In the genomic region with DNA sequence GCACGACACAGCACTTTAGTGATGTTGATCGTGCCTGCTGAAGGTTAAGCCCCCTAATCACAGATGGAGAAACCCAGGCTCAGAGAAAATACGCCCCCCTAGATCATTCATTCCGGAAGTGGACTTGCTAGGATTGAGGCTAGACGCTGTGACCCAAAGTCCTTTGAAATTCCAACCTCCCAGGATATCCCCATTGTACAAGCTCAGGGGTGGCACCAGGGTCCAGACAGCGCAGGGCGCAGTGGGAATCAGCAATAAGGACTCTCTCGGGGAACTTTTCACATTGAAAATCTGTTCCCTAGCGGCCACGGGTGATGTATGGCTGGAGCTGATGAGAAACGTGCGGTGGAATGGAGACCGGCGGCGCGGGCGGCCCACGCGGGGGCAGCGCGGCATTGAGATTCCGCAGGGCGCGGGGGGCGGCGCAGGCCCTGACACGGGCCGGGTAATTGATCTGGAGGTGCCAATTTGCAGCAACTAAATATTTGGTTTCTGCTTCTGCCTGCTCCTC, we compare ENCODE assay signal across 8 mouse cellular contexts. TPM values are rescaled to one million over a fixed set of nuclear protein-coding genes. Genes with fewer than 3 reads are reported as not detected.
DNase-seq lines count a peak whose midpoint lies in the region; ATAC-seq and TF ChIP-seq lines count a peak whose summit lies in the region.

No protein-coding gene starts in this region.

- TF ChIP-seq CTCF in bone marrow macrophage, adult 2 months (IDR thresholded peaks at IDR 0.05; ENCODE audit: low read depth, low read length) = no peak

- H3K9ac ChIP-seq in hindbrain, embryonic 12.5 days = peak overlapping the region; percentile 46
- H3K9ac ChIP-seq in midbrain, embryonic 12.5 days (replicated peaks) = peak overlapping the region; percentile 44

- H3K36me3 ChIP-seq in heart, embryonic 10.5 days = peaks cover 10% of the 10 kb centered on the region
- H3K36me3 ChIP-seq in hindbrain, embryonic 12.5 days = peaks cover 10% of the 10 kb centered on the region
- H3K36me3 ChIP-seq in midbrain, embryonic 12.5 days = peaks cover 10% of the 10 kb centered on the region

- TF ChIP-seq POLR2A in bone marrow macrophage, adult 2 months (IDR thresholded peaks at IDR 0.05; ENCODE audit: borderline replicate concordance, low read depth, low read length) = no peak

- peak overlapping the region; percentile 59 for H3K4me2 ChIP-seq in hindbrain, embryonic 12.5 days (replicated peaks)
- peak overlapping the region; percentile 68 for H3K4me2 ChIP-seq in midbrain, embryonic 12.5 days (replicated peaks)

- H3K27me3 ChIP-seq in heart, embryonic 10.5 days (ENCODE audit: insufficient read depth, poor library complexity, severe bottlenecking) = peaks cover 65% of the 10 kb centered on the region
- H3K27me3 ChIP-seq in hindbrain, embryonic 12.5 days = peaks cover 50% of the 10 kb centered on the region
- H3K27me3 ChIP-seq in midbrain, embryonic 12.5 days = peaks cover 50% of the 10 kb centered on the region

- H3K4me3 ChIP-seq in heart, embryonic 10.5 days = peak overlapping the region; percentile 64
- peak overlapping the region; percentile 51 for H3K4me3 ChIP-seq in bone marrow macrophage, adult 2 months (ENCODE audit: insufficient read depth, low read length)
- H3K4me3 ChIP-seq in hindbrain, embryonic 12.5 days = peak overlapping the region; percentile 30
- H3K4me3 ChIP-seq in midbrain, embryonic 12.5 days = peak overlapping the region; percentile 36

- DNase-seq in heart, embryonic 10.5 days (ENCODE audit: low spot score) = no peak
- DNase-seq in heart, postnatal 36 days = no peak
- DNase-seq in gastrocnemius, postnatal 36 days = no peak

- no peaks in the 10 kb centered on the region for H3K9me3 ChIP-seq in heart, embryonic 10.5 days
- H3K9me3 ChIP-seq in hindbrain, embryonic 12.5 days (replicated peaks) = no peaks in the 10 kb centered on the region
- no peaks in the 10 kb centered on the region for H3K9me3 ChIP-seq in midbrain, embryonic 12.5 days

- WGBS in heart, embryonic 10.5 days = 5% methylated on average over 28 of the region's 28 CpGs
- 6% methylated on average over 28 of the region's 28 CpGs for whole genome bisulfite sequencing in hindbrain, embryonic 12.5 days
- WGBS in midbrain, embryonic 12.5 days = 6% methylated on average over 28 of the region's 28 CpGs

- intact Hi-C loops in heart, postnatal 36 days (cut with DNase I) = loop anchor here (5.0 kb wide), 1 partner anchor 217 kb away; no protein-coding TSS in a partner anchor
- intact Hi-C loops in gastrocnemius, postnatal 36 days (cut with DNase I) = no loop called here

- H3K27ac ChIP-seq in heart, embryonic 10.5 days = peak overlapping the region; percentile 72
- no peak overlapping the region for H3K27ac ChIP-seq in bone marrow macrophage, adult 2 months (ENCODE audit: insufficient read depth, low read depth, low read length)
- H3K27ac ChIP-seq in hindbrain, embryonic 12.5 days = no peak overlapping the region
- H3K27ac ChIP-seq in midbrain, embryonic 12.5 days (replicated peaks) = 0 out of 2 replicates have a peak overlapping the region, but pooled peaks have one; percentile 22

- H3K4me1 ChIP-seq in heart, embryonic 10.5 days = peaks cover 28% of the 10 kb centered on the region
- no peaks in the 10 kb centered on the region for H3K4me1 ChIP-seq in bone marrow macrophage, adult 2 months (ENCODE audit: control insufficient read depth, insufficient read depth, low read length)
- H3K4me1 ChIP-seq in hindbrain, embryonic 12.5 days = peaks cover 55% of the 10 kb centered on the region
- peaks cover 52% of the 10 kb centered on the region for H3K4me1 ChIP-seq in midbrain, embryonic 12.5 days

- no peak for ATAC-seq in hindbrain, embryonic 12.5 days (ENCODE audit: low FRiP score)
- ATAC-seq in midbrain, embryonic 12.5 days (ENCODE audit: low FRiP score, low read depth) = no peak
- no peak for ATAC-seq in megakaryocyte-erythroid progenitor cell, adult 5-6 weeks (replicated peaks; ENCODE audit: low FRiP score, low TSS enrichment, poor library complexity, severe bottlenecking)
- no peak for ATAC-seq in erythroblast, adult 5-6 weeks (replicated peaks; ENCODE audit: low FRiP score, poor library complexity, severe bottlenecking)

RNA-seq across cellular contexts. Expression of gene Nmt1, which starts 38.3 kb away (rescaled TPM):
- polyA plus RNA-seq in heart, embryonic 10.5 days (2016; fragmentation: Nextera tagmentation; extraction: Ambion mirVana) = 58.4 and 59.0 TPM in 2 replicates
- 10 to 100 TPM; 65.2 to 68.7 TPM for total RNA-seq in heart, postnatal 36 days (2021)
- polyA plus RNA-seq in bone marrow macrophage, adult 2 months (2012; ENCODE audit: insufficient read depth, insufficient read length, missing spikeins) = 69.2 and 82.6 TPM in 2 replicates
- polyA plus RNA-seq in hindbrain, embryonic 12.5 days (2016; fragmentation: Nextera tagmentation; extraction: Ambion mirVana) = 38.6 and 40.3 TPM in 2 replicates
- 41.3 and 44.8 TPM in 2 replicates for polyA plus RNA-seq in midbrain, embryonic 12.5 days (2016; fragmentation: Nextera tagmentation; extraction: Ambion mirVana)
- total RNA-seq in megakaryocyte-erythroid progenitor cell, adult 5-6 weeks (2014; fragmentation: Nextera tagmentation) = 33.2 and 36.9 TPM in 2 replicates
- 37.6 and 42.0 TPM in 2 replicates for total RNA-seq in megakaryocyte-erythroid progenitor cell, adult 5-6 weeks (2017)
- 10 to 100 TPM; 44.6 to 47.2 TPM for total RNA-seq in gastrocnemius, postnatal 36 days (2021)
- total RNA-seq in erythroblast, adult 5-6 weeks (2015; ENCODE audit: low replicate concordance) = 17.8 and 31.3 TPM in 2 replicates
- 16.9 and 17.3 TPM in 2 replicates for total RNA-seq in erythroblast, adult 5-6 weeks (2017; ENCODE audit: low replicate concordance)

RNA-seq across cellular contexts. Expression of gene Dcakd, which starts 38.4 kb away (rescaled TPM):
- polyA plus RNA-seq in heart, embryonic 10.5 days (2016; fragmentation: Nextera tagmentation; extraction: Ambion mirVana) = 113 and 137 TPM in 2 replicates
- 10 to 100 TPM; 70.4 to 81.3 TPM for total RNA-seq in heart, postnatal 36 days (2021)
- 40.9 and 43.2 TPM in 2 replicates for polyA plus RNA-seq in bone marrow macrophage, adult 2 months (2012; ENCODE audit: insufficient read depth, insufficient read length, missing spikeins)
- 160 and 161 TPM in 2 replicates for polyA plus RNA-seq in hindbrain, embryonic 12.5 days (2016; fragmentation: Nextera tagmentation; extraction: Ambion mirVana)
- polyA plus RNA-seq in midbrain, embryonic 12.5 days (2016; fragmentation: Nextera tagmentation; extraction: Ambion mirVana) = 163 and 174 TPM in 2 replicates
- 24.5 and 40.3 TPM in 2 replicates for total RNA-seq in megakaryocyte-erythroid progenitor cell, adult 5-6 weeks (2014; fragmentation: Nextera tagmentation)
- total RNA-seq in megakaryocyte-erythroid progenitor cell, adult 5-6 weeks (2017) = 4.0 and 9.3 TPM in 2 replicates
- 10 to 100 TPM; 16.2 to 19.8 TPM for total RNA-seq in gastrocnemius, postnatal 36 days (2021)
- total RNA-seq in erythroblast, adult 5-6 weeks (2015; ENCODE audit: low replicate concordance) = 16.3 and 25.5 TPM in 2 replicates
- 6.8 and 26.4 TPM in 2 replicates for total RNA-seq in erythroblast, adult 5-6 weeks (2017; ENCODE audit: low replicate concordance)

RNA-seq across cellular contexts. Expression of gene C1ql1, which starts 43.2 kb away (rescaled TPM):
- 0.34 and 0.98 TPM in 2 replicates for polyA plus RNA-seq in heart, embryonic 10.5 days (2016; fragmentation: Nextera tagmentation; extraction: Ambion mirVana)
- total RNA-seq in heart, postnatal 36 days (2021) = not detected
- not detected in 2 replicates for polyA plus RNA-seq in bone marrow macrophage, adult 2 months (2012; ENCODE audit: insufficient read depth, insufficient read length, missing spikeins)
- polyA plus RNA-seq in hindbrain, embryonic 12.5 days (2016; fragmentation: Nextera tagmentation; extraction: Ambion mirVana) = 11.7 and 13.2 TPM in 2 replicates
- polyA plus RNA-seq in midbrain, embryonic 12.5 days (2016; fragmentation: Nextera tagmentation; extraction: Ambion mirVana) = 12.7 and 15.3 TPM in 2 replicates
- total RNA-seq in megakaryocyte-erythroid progenitor cell, adult 5-6 weeks (2014; fragmentation: Nextera tagmentation) = not detected in 2 replicates
- total RNA-seq in megakaryocyte-erythroid progenitor cell, adult 5-6 weeks (2017) = not detected in 2 replicates
- total RNA-seq in gastrocnemius, postnatal 36 days (2021) = under 1 TPM in 1 of 2 experiments, not detected in 1; 0.17 TPM
- total RNA-seq in erythroblast, adult 5-6 weeks (2015; ENCODE audit: low replicate concordance) = not detected in 2 replicates
- not detected in 2 replicates for total RNA-seq in erythroblast, adult 5-6 weeks (2017; ENCODE audit: low replicate concordance)

Comparison
In these comparisons a context has a peak if more than half of its experiments do, and no peak if none do; other contexts are left out.
1. H3K27ac ChIP-seq: peak in heart, embryonic 10.5 days (single experiment) and midbrain, embryonic 12.5 days (single experiment); none in bone marrow macrophage, adult 2 months (single experiment) and hindbrain, embryonic 12.5 days (single experiment).
2. Peak in every context shown above with its lines, with median percentiles within 50 percentile points of each other: H3K4me3 ChIP-seq.